Mouse (Mus musculus): ENCODE results near the gene Rfng.
"Not testable (repeated sequence)": the region's sequence is repeated elsewhere in the genome, so short reads cannot be mapped to it uniquely, and the experiment has no call there.

Rfng gene

DNA sequence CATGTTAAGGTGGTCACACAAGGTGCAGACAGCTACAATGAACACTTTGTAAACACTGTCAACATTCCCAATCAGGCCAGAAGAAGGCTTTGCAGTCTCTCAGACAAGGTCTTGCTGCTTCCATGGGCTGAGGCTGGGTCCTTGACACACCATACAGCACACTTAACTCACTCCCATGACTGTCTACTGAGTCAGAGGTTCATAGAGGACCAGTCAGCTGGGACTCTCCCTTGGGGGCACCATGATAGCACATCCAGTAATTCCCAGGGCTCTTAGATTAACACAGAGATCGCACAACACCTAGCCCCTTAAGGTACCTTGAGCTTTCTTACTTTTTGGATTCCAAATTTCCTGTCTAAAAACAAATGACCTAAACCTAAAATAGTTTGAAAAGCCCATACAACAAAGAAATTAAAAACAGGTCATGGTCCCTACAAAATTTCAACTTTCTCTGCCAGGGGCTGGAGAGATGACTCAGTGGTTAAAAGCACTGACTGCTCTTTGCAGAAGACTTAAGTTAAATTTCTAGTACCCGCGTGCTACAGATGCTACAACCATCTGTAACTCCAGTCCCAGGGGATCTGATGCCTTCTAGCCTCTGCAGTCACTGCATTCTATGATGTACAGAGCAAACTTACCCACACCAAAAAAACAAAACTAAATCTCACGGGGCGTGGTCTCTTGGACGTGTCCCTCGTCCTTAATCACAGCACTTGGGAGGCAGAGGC, 10.4 kb downstream of the Rfng start:
- no peak for DNase-seq (ENCODE audit: low spot score)

DNA sequence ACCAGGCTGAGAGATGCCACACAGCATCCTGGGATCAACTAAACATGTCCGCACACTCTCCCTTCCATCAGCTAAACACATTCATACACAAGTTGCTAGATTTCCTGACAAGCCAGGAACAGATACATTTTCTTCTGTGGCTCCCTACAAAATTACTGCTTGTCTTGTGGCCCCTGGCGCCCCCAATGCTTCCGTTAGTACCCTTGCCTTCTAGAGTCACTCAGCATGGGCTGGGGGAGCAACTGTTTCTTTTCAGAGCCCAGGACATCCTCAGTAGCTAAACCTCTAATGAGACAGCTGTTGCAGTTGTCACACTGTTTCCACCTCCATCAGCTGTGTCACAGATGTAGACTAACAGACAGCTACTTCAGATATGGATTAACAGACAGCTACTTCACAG, 11.3 kb downstream of the Rfng start:
- no peak for DNase-seq (ENCODE audit: low spot score)

DNA sequence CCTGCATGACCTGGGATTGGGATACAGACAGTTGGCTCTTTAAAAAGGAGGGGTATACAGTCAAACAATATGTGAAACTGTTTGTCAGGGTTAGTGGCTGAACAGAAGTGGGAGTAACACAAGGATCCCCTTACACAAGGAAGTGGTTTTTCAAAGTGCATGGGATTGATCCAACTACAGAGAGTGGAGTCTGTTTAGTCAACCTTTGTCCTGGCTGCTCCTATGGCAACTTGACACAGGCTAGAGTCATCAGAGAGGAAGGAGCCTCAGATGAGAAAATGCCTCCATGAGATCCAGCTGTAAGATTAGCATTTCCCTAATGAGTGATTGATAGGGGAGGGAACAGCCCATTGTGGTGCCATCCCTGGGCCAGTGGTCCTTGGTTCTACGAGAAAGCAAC, 15.8 kb downstream of the Rfng start:
- no peak for DNase-seq (ENCODE audit: low spot score)

DNA sequence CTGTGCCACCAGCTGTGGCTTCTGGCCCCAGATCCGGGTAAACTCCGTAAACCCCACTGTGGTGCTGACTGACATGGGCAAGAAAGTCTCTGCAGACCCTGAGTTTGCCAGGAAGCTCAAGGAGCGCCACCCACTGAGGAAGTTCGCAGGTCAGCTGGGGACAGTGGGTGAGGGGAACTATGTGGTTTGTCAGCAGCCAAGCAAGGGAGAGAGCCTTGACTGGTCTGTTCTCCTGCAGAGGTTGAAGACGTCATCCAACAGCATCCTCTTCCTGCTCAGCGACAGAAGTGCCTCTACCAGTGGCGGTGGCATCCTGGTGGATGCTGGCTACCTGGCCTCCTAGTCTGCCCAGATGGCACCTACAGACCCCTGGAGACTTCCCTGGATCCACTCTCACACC, 17.0 kb downstream of the Rfng start:
- DNase-seq (ENCODE audit: low spot score), result not testable (repeated sequence)

DNA sequence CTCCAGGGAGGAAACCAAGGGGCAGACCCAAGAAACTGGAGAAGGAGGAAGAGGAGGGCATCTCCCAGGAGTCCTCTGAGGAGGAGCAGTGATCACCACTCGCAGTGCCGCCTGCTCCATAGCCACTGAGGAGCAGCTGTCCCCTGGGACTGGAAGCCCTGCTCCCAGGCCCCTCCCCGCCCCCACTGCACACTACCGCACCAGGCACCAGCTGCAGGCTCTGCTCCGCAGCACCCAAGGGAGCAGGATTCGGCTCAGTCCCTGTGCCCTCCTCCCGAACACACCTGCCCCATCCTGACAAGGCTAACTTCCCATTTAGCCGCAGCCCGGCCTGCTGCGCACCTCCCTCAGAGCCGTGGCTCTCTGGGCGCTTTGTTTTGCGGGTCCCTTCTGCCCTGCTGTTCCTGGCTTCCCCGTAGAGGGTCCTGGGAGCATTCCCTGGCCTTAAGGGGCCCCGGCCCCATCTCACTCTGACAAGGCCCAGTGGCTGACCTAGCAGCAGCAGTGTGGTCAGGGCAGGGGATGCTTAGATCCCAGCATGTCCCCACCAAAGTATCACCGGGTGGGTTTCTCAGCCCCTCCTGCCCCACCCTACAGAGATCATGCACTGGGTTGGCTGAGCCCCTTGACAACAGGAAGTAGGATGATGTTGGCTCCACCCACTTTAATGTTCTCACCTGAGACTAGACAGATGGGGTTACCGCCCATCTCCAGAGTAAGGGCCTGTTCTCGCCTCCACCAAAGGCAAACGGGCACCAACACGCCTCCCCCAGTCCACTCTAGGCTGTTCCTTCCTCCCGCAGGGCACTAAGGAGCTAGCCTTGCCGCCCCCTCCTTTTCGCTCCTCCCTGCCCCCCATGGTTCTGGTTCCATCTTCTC, 20.6 kb downstream of the Rfng start:
- DNase-seq (ENCODE audit: low spot score), result not testable (repeated sequence)

DNA sequence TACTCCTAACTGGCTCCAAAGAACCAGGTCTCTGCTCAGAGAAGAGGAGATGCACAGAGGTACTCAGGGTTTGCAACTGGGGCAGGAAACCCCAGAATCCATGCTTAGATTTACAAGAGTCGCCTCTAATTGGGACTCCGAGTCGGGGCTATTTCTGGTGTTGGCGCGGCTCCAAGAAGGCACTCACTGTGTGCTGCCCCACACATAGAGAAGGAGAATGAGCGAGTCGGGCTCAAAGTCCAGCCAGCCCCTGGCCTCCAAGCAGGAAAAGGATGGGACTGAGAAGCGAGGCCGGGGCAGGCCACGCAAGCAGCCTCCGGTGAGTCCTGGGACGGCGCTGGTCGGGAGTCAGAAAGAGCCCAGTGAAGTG, 21.4 kb downstream of the Rfng start, which contains the start of gene Hmga1b:
Gene Hmga1b, plus strand, starts transcription at position 123 of the 370 bp plus-strand sequence.
- DNase-seq (ENCODE audit: low spot score), result not testable (repeated sequence)

DNA sequence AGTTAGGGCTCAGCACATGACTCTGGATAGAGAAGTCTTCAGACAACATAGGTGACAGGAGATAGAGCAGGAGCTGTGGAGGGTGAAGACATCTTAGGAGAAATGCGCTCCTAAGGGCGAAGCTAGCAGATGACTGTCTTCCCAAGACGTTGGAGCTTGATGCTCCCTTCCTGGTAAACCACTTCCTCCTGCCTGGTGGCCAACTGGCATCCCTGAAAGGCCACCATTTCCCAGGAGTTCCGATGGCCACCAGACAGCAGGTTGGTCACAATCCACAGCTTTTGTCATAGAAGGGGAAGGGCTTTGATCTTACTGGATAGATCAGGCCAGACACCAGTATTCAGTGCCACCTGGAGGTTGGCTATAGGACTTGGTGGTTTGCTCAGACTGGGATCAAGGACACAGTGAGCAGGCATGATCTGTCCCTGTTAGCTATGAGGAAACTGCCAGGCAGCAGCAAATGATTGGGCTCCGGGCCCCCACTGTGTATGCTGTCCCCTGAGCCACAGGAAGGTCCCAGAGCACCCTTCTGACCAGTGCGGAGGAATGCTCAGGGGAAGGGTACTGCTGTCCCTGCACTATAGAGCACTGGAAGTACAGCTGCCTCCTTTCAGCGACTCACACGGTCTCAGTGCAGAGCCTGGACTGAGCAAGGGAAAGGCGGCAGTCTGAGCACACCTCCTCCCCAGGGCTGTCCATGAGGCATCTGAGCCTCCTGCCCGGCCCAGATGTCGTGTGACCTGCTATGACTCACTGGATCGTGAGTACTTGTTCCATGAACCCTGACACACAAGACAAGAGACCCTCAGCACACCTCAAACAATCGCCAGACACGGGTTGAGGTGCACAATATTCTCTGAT, 22.0 kb downstream of the Rfng start:
- DNase-seq (ENCODE audit: low spot score), result no peak

DNA sequence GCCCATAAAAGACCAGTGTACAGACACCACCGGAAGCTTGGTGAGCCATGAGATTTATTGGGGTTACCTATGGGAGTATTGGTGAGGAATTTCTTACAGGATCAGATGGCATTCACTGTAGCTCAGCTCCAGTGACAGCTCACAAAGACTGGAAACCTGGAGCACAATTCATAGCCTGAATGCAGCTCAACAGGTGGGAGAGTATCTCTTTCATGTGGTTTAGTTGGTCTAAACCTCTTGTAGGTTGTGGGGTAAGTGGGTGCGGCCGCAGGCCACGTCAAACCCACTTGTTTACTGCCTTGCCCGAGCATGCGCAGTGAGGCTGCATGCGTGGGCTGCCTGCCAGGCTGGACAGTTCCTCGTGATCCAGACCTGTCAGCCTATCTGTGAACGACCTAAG, 23.8 kb downstream of the Rfng start:
- no peak for DNase-seq (ENCODE audit: low spot score)

DNA sequence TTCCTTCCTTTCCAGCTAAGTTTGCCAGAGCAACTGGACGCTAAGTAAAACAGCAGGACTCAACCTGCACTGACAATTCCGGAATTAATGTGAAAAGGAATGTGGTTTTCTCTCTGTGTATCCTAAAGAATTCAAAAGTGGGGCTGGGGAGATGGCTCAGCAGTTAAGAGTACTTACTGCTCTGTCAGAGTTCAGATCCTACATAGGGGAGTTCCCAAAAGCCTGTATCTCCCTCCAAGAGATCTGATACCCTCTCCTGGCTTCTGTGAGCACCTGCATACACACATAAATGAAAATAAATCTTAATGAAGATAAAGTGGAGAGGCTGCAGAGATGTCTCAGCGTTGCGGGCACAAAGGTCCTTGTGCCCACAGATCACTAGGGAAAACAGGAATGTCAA, 32.4 kb downstream of the Rfng start:
- no peak for DNase-seq (ENCODE audit: low spot score)

DNA sequence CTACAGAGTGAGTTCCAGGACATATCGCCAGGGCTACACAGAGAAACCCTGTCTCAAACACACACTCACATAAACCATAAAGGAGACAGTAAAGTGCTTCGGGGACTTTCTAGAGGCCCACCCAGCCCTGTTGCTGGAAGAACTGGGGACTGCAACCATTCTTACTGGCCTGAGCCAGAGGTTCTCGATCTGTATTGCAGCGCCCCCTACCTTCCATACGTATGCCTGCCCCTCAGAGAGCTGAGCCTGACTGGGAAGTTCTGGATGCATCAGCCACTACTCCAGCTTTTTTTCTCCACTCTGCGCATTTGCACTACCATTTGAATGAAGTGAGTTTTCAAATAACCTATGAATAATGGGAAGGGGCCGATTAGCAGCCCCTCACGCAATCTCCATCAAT, 34.6 kb downstream of the Rfng start:
- DNase-seq (ENCODE audit: low spot score), result no peak

DNA sequence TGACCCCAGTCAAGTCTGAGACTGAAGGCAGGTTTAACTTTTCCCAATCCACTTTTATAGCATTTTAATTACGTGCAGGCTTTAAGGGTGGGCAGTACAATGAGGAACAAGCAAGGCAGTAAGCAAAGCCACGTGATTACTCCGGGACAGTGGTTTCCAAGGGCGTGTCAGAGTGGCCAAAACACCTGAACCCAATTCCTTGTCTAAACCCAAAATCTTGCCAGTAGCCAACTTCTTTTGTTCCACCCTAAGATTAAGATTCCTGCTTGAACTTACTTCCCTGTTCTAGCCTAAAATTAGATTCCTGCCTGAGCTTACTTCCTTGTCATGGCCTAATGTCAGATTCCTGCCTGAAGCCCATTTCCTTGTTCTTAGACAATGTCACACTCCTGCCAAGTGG, 36.0 kb downstream of the Rfng start:
- no peak for DNase-seq (ENCODE audit: low spot score)

DNA sequence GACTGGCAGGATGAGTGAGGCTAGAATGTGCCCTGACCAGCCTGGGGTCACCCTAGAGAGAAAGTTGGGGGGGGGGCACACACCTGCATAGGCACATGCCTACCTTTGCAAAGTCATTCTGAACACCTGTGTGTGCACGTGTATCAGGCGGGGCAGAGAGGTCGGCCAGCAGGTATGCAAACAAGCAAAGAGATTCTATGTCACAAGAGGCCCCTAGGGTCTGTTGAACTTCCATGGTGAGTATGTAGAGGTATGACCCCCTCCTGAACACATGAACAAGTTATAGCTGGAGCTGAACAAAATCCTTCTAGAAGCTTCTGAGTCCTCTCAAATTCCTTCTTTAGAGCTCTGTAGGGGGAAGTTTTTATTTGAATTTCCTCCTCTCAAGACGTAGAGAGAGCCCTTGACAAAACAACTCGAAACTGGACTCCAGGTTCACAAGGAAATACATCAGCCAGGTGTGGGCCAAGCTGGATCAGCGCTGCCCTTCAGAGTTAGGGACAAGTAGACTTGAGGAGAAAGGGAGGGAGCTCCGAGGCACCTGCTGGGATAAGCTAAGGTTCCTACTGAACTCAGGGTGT, 39.8 kb downstream of the Rfng start:
- DNase-seq (ENCODE audit: low spot score), result no peak

DNA sequence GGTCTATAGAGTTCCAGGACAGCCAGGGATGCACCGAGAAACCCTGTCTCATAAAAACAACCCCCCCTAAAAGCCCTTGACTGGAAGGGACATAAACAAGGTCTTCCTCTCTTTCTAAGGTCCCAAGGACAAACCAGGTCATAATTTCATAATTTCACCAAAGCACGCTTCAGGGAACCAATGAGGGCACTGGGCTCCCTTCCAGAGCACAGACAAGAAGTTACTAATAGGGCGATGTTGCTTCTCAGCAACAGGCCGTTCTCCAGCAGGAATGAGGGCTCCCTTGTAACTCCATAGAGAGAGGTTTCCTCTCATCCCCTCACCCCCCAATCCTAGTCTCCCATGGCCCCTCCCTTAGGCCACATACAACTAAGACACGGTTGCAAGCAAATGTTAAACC, 43.0 kb downstream of the Rfng start:
- no peak for DNase-seq (ENCODE audit: low spot score)

DNA sequence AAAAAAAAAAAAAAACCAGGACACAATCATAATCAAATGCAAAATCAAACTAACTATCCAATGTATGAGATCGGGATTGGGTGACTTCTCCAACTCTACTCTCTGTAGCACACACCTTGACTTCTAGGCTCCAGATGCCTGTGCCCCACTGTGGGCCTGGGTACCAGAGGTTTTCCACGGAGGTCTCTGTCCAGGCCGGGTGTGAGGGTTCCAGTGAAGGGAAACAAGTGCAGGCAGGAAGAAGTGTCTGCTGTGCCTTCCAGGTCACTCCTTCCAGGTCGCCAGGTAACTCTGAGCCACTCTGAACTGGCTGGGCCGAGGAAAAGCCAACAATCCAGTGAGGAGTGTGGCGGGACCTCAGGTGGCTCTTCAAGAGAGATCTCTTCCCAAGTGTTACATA, 47.6 kb downstream of the Rfng start:
- no peak for DNase-seq (ENCODE audit: low spot score)

DNA sequence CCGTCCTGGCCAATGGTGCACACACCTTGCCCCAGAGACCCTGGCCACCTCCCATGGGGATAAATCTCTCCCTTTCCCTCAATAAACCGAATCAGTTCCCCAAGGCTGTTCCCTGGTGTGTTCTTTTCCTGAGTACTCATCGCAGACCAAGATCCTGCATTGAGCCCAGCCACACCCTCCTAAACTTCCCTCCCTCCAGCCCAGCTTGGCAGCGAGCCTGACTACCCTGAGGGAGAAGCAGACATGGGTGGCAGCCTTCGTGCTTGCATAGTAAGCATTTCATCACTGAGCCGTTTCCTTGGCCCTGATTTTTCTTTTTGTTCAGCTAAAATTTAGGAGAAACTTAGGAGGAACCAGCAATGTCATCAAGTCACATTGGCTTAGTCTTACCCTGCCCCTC, 50.5 kb downstream of the Rfng start:
- peak; percentile 57 for DNase-seq (ENCODE audit: low spot score)

DNA sequence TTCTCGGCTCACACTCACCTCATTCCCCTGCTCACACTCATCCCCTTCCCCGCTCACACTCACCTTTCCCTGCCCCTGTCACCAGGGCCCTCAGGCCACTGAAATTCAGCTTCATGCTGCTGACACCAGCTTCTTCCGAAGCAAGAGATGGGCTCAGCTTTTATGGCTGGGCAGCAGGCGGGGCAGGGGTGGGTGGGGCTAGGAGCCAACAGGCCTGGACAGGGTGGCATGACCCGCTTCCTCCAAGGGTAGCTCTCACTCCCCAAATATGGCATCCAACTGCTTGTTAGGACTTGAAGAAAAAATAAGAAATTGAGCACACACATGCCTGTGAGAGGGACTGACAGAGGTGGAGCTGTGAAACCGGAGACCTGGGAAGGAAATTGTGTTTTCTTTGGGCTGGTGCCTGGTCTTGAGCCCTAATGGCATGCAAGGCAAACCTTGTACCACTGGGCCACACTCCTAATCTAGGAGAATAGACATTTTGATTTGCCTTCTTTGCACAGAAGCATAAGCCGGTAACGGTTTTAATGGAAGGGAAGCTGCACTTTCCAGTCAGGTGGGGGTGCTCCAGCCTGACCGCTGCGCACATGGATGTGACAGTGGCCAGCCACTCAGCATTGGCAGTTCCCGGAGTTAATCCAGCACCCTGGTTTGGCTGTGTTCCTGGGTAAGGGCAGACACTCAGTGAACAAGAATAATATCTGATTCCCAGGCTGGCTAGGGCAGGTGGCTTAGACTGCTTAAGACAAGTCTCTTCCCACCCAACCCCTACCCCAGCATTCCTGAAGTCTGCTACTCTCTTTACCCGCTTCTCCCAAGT, 51.9 kb downstream of the Rfng start, which contains the start of gene Cbr2:
Gene Cbr2, minus strand, starts transcription at position 257 of the 823 bp plus-strand sequence.
- DNase-seq (ENCODE audit: low spot score), result no peak

DNA sequence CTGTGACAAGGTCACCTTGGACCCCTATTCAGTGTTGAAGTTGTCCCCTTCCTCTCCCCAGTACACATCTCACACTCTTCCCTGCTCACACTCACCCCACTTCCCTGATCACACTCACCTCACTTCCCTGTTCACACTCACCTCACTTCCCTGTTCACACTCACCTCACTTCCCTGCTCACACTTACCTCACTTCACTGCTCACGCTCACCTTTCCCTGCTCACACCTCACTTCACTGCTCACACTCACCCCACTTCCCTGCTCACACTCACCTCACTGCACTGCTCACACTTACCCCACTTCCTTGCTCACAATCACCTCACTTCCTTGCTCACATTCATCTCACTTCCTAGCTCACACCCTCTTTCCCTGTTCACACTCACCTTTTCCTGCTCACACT, 52.6 kb downstream of the Rfng start:
- no peak for DNase-seq (ENCODE audit: low spot score)
